Mouse (Mus musculus) thymus, adult 2 months (tissue): ENCODE measurements around the gene Dnah7a. TPM values are rescaled to one million over a fixed set of nuclear protein-coding genes. Genes with fewer than 3 reads are reported as not detected.
"Not testable (repeated sequence)": the region's sequence is repeated elsewhere in the genome, so short reads cannot be mapped to it uniquely, and the experiment has no call there.

Experiments
- DNase-seq: peaks from one replicate; pipeline ENCODE4 v3.0.0; 2021
- H3K27ac ChIP-seq: fragments of 200-500 bp; 2 replicates; pipeline ENCODE4 v1.5.1; 2012; ENCODE audit warnings: low read length, control low read depth; ENCODE audit not compliant: control insufficient read depth, insufficient read depth
- H3K27me3 ChIP-seq: fragments of 200-500 bp; 2 replicates; pipeline ENCODE4 v1.6.1; 2012; ENCODE audit warnings: mild to moderate bottlenecking, low read length, moderate library complexity, mixed read lengths; ENCODE audit not compliant: control insufficient read depth, insufficient read depth
- H3K36me3 ChIP-seq: fragments of 200-500 bp; 2 replicates; pipeline ENCODE4 v1.6.1; 2012; ENCODE audit warnings: mild to moderate bottlenecking, low read length, moderate library complexity; ENCODE audit not compliant: control insufficient read depth, insufficient read depth
- H3K4me1 ChIP-seq: fragments of 200-500 bp; replicated peaks from 2 replicates; pipeline ENCODE4 v1.6.1; 2012; ENCODE audit warnings: low read length; ENCODE audit not compliant: control insufficient read depth, insufficient read depth
- H3K4me3 ChIP-seq: fragments of 200-500 bp; 2 replicates; pipeline ENCODE4 v1.5.1; 2012; ENCODE audit warnings: mild to moderate bottlenecking, low read length, control low read depth, moderate library complexity; ENCODE audit not compliant: control insufficient read depth, insufficient read depth
- CTCF ChIP-seq: fragments of 200-500 bp; IDR thresholded peaks from 2 replicates; pipeline ENCODE4 v1.5.1; 2012; ENCODE audit warnings: mild to moderate bottlenecking, control low read depth, low read length, moderate library complexity, borderline replicate concordance; ENCODE audit not compliant: control insufficient read depth, poor library complexity, insufficient read depth; ENCODE audit errors: extremely low read depth
- POLR2A ChIP-seq: fragments of 200-500 bp; IDR thresholded peaks from 2 replicates; pipeline ENCODE4 v1.6.1; 2012; ENCODE audit warnings: mild to moderate bottlenecking, low read length, control low read depth, moderate library complexity; ENCODE audit not compliant: control insufficient read depth, poor library complexity, insufficient read depth; ENCODE audit errors: extremely low read depth
- WGBS: fragments of 180-500 bp; shearing (Covaris S2); methylation state at CpG from one replicate; pipeline ENCODE4 v1.1.7; 2018; 5-methylcytosine and 5-hydroxymethylcytosine counted together
- polyA plus RNA-seq: library from polyadenylated mRNA; depleted of rRNA; stranded (reverse); fragments of >200 nt; gene quantifications from 2 replicates; pipeline ENCODE4 v1.2.3, GENCODE M21; 2012

Dnah7a gene
- polyA plus RNA-seq, 1 experiment = under 0.01 TPM

DNA sequence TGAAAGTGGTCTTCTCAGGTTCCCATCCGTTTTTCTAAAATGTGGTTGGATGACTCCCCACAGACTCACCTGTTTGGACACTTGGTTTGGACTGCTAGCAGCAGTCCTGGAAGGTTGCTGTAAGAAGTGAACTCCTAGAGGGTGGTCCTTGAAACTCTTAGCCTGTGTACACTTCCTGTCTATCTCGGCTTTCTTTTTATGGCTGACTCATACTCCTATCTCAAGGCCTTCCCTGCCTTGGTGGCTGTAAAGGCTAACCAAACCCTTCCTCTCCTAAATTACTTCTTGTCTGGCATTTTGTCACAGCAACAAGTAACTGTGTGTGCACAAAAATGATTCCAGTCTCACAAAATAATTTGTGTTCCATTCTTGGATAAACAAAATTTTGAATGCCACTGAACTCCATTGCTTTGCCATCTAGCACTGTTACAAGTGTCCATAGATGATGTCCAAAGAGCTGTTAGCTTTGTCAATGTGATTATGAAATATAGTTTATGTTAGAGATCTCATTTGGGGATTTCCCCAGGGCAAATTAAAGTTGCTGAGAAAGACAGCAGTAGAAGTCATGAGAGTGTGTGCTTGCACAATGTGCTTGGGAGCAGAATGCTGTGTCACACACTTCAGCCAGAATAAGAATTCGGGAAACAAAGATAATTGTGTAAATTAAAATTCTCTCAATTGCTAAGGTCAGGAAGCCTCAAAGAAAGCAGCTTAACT lies 35.3 kb upstream of the Dnah7a start:
- Histone ChIP-seq H3K4me1 (no peaks in the 10 kb centered on the region), H3K36me3 (no peaks in the 10 kb centered on the region), H3K27me3 (no peaks in the 10 kb centered on the region), H3K27ac (no peak overlapping the region), H3K4me3 (no peak overlapping the region)
- no peak for DNase-seq
- 76% methylated on average over 3 of the region's 3 CpGs for WGBS
- no peak for TF ChIP-seq CTCF
- TF ChIP-seq POLR2A = no peak

DNA sequence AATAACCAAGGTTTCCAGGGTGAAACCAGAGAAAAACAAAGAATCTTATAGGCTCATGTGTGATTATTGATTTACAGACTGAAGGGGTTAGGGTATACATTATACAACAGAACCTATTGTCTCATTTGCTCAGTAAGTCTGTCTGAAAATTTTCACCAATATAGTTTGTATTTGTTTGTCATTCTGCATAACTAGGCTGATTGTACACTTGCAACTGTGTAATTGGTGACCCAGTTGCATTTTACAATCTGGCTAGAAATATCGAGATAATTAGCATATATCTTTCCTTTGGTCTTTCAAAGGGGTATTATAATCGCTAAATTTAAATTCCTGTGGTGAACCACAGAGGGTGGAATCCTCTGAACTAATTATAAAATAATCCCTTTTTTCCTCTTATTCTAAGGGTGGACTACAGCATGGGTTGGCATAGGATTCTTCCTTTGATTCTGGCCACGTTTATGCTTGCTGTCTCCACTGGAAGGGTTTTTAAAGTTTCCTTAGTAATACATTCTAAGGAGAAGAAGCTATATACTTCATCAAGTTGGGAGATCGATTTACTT lies 34.3 kb upstream of the Dnah7a start:
- H3K4me1 ChIP-seq = no peaks in the 10 kb centered on the region

DNA sequence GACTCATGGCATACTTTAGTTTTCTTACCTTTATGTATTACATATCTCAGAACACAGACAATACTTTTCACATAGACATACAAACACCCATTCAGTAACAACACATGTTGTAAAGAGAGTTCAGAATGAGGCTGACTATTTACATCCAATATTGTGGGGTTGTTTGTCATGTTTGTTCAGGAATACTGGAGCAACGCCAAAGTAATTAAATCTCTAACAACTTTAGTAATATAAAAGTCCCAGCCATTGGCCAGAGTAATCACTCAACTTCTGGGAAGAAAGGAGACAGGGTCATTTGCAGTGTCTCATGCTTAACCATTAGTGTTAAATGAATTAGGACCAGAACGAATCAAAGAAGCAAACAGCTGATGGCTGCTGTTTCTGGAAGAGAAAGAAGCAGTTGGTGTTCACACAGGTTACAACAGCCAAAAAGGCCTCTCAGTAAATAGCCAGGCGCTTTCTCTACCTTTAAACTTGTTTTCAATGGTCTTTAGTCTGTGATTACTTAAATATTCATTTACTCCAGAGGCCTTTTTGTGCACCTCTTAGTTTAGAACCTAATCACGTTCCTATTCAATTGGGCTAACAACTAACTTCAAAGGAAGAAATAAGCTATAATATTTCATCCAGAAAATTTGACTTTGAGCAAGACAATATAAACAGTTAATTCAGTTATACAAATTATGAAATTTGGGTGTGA lies 33.6 kb upstream of the Dnah7a start:
- H3K27me3 ChIP-seq, H3K4me3 ChIP-seq, H3K27ac ChIP-seq, H3K4me1 ChIP-seq, H3K36me3 ChIP-seq, DNase-seq: not testable (repeated sequence)
- WGBS = 92% methylated on average over 3 of the region's 4 CpGs

More for the DNA sequence above, 34.3 kb upstream of the Dnah7a start:
- WGBS = 84% methylated on average over 4 of the region's 4 CpGs
- Histone ChIP-seq H3K36me3 (no peaks in the 10 kb centered on the region), H3K27me3 (no peaks in the 10 kb centered on the region), H3K27ac (no peak overlapping the region), H3K4me3 (no peak overlapping the region)
- TF ChIP-seq CTCF (no peak), POLR2A (no peak)
- DNase-seq = no peak

DNA sequence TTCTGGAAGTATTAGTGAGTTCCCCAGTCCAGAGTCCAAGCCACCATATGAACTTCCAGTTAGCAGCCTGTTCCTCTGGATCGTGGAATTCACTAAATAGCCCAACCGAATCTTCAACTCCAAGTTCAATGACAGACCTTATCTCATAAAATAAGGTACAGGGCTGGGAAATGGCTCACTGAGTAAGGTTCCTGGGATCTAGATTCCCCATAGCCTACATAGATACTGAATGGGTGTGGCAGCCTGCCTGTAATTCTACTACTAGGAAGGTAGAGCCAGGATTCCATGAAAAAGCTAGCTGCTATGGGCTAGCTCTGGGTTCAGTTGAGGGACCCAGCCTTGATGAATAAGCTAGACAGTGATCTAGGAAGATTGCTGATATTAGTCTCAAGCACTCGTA lies 30.0 kb upstream of the Dnah7a start:
- H3K4me3 ChIP-seq = no peak overlapping the region
- TF ChIP-seq POLR2A (no peak), CTCF (no peak)
- WGBS = 96% methylated on average over 3 of the region's 3 CpGs
- no peaks in the 10 kb centered on the region for H3K27me3 ChIP-seq
- H3K4me1 ChIP-seq = no peaks in the 10 kb centered on the region
- no peak overlapping the region for H3K27ac ChIP-seq
- no peaks in the 10 kb centered on the region for H3K36me3 ChIP-seq
- no peak for DNase-seq

DNA sequence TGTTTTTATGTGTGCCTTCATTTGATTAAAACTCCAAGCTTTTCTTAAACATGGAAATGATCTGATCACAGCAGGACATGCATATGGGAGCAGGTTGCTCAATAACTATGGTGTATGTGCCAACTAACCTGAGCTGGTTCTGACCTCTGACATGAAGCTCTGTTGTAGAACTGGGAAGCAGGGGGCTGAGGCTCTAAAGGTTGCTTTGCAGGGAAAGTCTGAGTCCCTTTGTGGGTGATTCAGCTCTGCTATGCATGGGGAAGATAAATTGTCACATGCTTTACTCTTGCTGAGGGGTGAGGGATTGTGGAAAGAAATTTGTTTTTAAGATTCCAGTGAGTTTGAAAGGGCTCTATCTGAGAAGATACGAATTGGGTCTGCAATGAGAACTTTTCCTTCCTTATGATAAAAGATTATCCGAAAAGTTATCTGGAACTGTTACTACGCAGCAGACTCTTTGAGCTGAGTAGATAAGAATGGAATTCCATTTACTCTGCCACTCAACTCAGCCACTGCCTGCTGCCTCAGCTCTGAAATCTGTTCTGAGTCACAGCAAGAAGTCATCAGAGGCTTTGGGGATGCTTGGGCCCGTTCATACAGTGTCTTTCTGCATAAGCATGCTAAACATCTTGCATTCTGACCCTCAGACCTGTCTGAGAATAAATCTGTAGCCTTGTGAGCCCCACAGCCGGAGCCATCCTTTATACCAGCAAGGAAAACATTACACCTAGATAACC lies 22.1 kb upstream of the Dnah7a start:
- no peak for DNase-seq
- 91% methylated on average over 5 of the region's 5 CpGs for WGBS
- no peak overlapping the region for H3K27ac ChIP-seq
- no peaks in the 10 kb centered on the region for H3K36me3 ChIP-seq
- TF ChIP-seq CTCF (no peak), POLR2A (no peak)
- no peaks in the 10 kb centered on the region for H3K27me3 ChIP-seq
- no peak overlapping the region for H3K4me3 ChIP-seq
- no peaks in the 10 kb centered on the region for H3K4me1 ChIP-seq

DNA sequence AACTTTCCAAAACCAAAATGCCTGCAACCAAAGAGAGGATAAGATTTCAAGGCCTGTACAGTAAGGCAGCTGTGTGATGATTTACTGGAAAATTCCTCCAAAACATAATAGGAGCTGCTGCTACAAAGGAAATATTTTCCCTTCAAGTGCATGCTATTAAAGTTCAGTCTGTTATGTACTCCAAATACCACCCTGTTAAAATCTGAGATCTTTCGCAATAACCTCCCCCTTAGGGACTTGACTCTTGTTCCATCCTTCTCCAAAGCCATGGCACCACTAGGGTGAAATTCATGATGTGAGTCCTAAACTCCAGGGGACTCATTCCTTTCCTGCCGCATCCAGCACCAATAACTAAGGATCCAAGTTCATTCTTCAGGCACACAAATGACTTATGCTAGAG lies 20.3 kb upstream of the Dnah7a start:
- Histone ChIP-seq H3K27ac (no peak overlapping the region), H3K27me3 (no peaks in the 10 kb centered on the region), H3K4me3 (no peak overlapping the region), H3K4me1 (no peaks in the 10 kb centered on the region), H3K36me3 (no peaks in the 10 kb centered on the region)
- TF ChIP-seq POLR2A (no peak), CTCF (no peak)
- 99% methylated on average over 2 of the region's 2 CpGs for WGBS
- DNase-seq = no peak
